Mouse (Mus musculus) heart, postnatal 0 days (tissue): ENCODE measurements around the gene Stx17. TPM values are rescaled to one million over a fixed set of nuclear protein-coding genes. Genes with fewer than 3 reads are reported as not detected.

Source experiments
- ATAC-seq: fragments of 200-750 bp; cut with Nextera tagmentation; 2 replicates; pipeline ENCODE4 v1.8.0; 2017; ENCODE audit warnings: low read depth, moderate number of reproducible peaks, moderate library complexity; ENCODE audit not compliant: insufficient read depth
- DNase-seq: peaks from one replicate; pipeline ENCODE4 v3.0.0-alpha.2; 2016; ENCODE audit warnings: low spot score
- H3K27ac ChIP-seq: fragments of 300-500 bp; sonication (generic); 2 replicates; pipeline ENCODE4 v1.5.1; 2014; ENCODE audit warnings: low read depth, mild to moderate bottlenecking
- H3K27me3 ChIP-seq: fragments of 300-500 bp; sonication (generic); 2 replicates; pipeline ENCODE4 v1.6.1; 2014; ENCODE audit warnings: low read length, mixed read lengths; ENCODE audit not compliant: control insufficient read depth, insufficient read depth
- H3K36me3 ChIP-seq: fragments of 300-500 bp; sonication (generic); replicated peaks from 2 replicates; pipeline ENCODE4 v1.6.1; 2014; ENCODE audit warnings: low read length, mixed read lengths; ENCODE audit not compliant: control insufficient read depth, insufficient read depth
- H3K4me1 ChIP-seq: fragments of 300-500 bp; sonication (generic); 2 replicates; pipeline ENCODE4 v1.6.1; 2014; ENCODE audit warnings: antibody characterized with exemption; ENCODE audit not compliant: control insufficient read depth, insufficient read depth
- H3K4me2 ChIP-seq: fragments of 300-500 bp; sonication (generic); 2 replicates; pipeline ENCODE4 v1.6.1; 2014; ENCODE audit warnings: low read depth, mild to moderate bottlenecking, low read length, moderate library complexity
- H3K4me3 ChIP-seq: fragments of 300-500 bp; sonication (generic); 2 replicates; pipeline ENCODE4 v1.5.1; 2014; ENCODE audit warnings: low read depth, low read length
- H3K9ac ChIP-seq: fragments of 300-500 bp; sonication (generic); replicated peaks from 2 replicates; pipeline ENCODE4 v1.6.1; 2014; ENCODE audit warnings: low read depth, low read length, mixed read lengths
- H3K9me3 ChIP-seq: fragments of 300-500 bp; sonication (generic); replicated peaks from 2 replicates; pipeline ENCODE4 v1.6.1; 2016; ENCODE audit warnings: low read length; ENCODE audit not compliant: control insufficient read depth
- CTCF ChIP-seq: IDR thresholded peaks from 2 replicates; pipeline ENCODE4 v1.5.1; 2016; ENCODE audit warnings: antibody characterized with exemption, control low read depth, low read depth
- EP300 ChIP-seq: IDR thresholded peaks from 2 replicates; pipeline ENCODE4 v1.6.1; 2016; ENCODE audit warnings: antibody characterized with exemption, low read depth
- WGBS: fragments of 180-500 bp; shearing (Covaris S2); extraction: QIAGEN DNeasy Blood & Tissue Kit; methylation state at CpG from one replicate; pipeline ENCODE4 v1.1.7; 2014; 5-methylcytosine and 5-hydroxymethylcytosine counted together
- polyA plus RNA-seq: library from polyadenylated mRNA; unstranded; fragments of >200 nt; fragmentation: Nextera tagmentation; extraction: Ambion mirVana; gene quantifications from 2 replicates; pipeline ENCODE4 v1.2.1, GENCODE M21; 2015
- total RNA-seq: library from RNA; depleted of rRNA; stranded (reverse); fragments of >200 nt; gene quantifications from 2 replicates; pipeline ENCODE4 v1.2.3, GENCODE M21; 2014; ENCODE audit warnings: low replicate concordance

The Stx17 gene
- total and polyA plus RNA-seq, 2 experiments from 2014 or later: 8.3 to 22.9 TPM

DNA sequence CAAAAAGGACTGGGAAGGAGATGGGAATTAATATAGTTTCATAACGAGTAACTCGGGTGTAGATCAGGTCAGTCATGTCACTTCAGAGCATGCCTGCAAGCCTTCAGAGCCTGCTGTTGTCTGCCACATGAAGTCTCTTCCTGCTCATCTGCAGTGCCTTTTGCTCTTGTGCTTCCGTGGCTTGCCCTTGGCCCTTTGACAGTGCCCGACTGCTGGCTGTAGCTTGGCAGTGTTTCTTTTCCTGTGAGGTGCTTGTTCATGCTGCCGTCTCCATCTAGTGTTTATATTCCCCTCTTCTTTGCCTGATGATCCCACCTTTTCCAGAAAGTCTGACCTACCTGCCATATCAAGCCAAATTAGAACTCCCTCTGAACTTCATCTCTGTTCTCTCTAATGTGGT is 39.1 kb downstream of the Stx17 start:
- Histone ChIP-seq H3K9me3 (no peaks in the 10 kb centered on the region), H3K27ac (no peak overlapping the region), H3K4me1 (no peaks in the 10 kb centered on the region), H3K4me2 (no peak overlapping the region), H3K27me3 (no peaks in the 10 kb centered on the region), H3K36me3 (peaks cover 35% of the 10 kb centered on the region), H3K4me3 (no peak overlapping the region), H3K9ac (no peak overlapping the region)
- DNase-seq (no peak), ATAC-seq (no peak)
- TF ChIP-seq CTCF: no peak
- no peak for TF ChIP-seq EP300
- whole genome bisulfite sequencing: 63% methylated on average over 5 of the region's 5 CpGs

DNA sequence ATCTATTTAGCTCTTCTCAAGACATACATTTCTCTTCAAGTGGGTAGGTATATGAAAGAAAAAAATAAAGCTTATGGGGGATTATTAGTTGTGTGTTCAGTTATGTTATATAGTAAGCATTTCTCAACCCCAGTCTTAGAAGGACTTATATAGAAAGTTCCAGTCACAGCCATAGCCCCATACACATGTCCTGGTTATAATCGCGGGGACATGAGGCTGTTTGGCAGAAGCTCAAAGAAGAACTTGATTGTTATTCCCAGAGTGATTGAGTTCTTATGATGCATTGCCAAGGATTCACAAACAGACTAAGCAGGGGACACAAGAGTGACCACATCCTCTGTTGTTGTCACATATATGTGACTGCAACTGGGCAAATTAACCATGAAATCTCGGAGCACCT is 51.0 kb downstream of the Stx17 start:
- Histone ChIP-seq H3K9ac (no peak overlapping the region), H3K36me3 (no peaks in the 10 kb centered on the region; the same call in 1 of the 2 replicates), H3K9me3 (0 out of 2 replicates have a peak, but pooled peaks cover 4% of the 10 kb centered on the region), H3K27ac (no peak overlapping the region), H3K4me1 (no peaks in the 10 kb centered on the region), H3K4me2 (no peak overlapping the region), H3K27me3 (no peaks in the 10 kb centered on the region), H3K4me3 (no peak overlapping the region)
- DNase-seq (no peak), ATAC-seq (no peak)
- WGBS: 87% methylated on average over 3 of the region's 3 CpGs
- no peak for TF ChIP-seq EP300
- TF ChIP-seq CTCF: no peak

DNA sequence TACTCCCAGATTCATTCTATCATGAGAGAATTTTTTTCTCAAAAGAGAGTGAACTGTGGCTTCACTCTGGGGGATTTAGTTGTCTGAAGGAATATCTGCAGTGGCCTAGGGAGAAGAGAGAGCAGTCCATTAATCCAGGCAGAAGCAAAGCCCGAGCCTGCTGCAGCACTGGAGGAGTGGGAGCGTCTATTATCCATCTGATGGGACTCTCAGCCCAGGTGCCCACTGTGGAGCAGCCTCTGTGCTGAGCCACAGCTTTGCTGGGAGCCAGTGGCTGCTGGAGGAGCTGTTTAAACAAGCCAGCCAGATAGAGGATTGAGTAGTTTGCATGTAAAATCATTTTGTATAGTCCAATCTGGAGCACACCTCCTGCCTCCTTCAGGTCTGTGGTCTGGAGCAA is 56.2 kb downstream of the Stx17 start:
- no peak for TF ChIP-seq CTCF
- Histone ChIP-seq H3K4me3 (no peak overlapping the region), H3K36me3 (peaks cover 27% of the 10 kb centered on the region), H3K9me3 (0 out of 2 replicates have a peak, but pooled peaks cover 4% of the 10 kb centered on the region), H3K4me2 (no peak overlapping the region), H3K4me1 (no peaks in the 10 kb centered on the region), H3K27me3 (no peaks in the 10 kb centered on the region), H3K9ac (no peak overlapping the region), H3K27ac (no peak overlapping the region)
- DNase-seq (no peak), ATAC-seq (no peak)
- WGBS: 37% methylated on average over 2 of the region's 2 CpGs

DNA sequence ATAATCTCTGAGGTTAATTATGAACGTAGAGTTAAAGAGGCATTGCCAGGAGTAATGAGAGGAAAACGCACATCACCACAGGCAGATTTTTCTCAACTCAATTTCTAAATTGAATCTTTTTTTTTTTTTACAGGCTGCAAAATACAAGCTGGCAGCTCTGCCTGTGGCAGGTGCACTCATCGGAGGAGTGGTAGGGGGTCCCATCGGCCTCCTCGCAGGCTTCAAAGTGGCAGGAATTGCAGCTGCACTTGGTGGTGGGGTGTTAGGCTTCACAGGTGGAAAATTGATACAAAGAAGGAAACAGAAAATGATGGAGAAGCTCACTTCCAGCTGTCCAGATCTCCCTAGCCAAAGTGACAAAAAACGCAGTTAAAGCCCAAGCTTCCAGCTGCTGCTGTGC is 56.7 kb downstream of the Stx17 start:
- Histone ChIP-seq H3K36me3 (peaks cover 27% of the 10 kb centered on the region), H3K27ac (no peak overlapping the region), H3K9me3 (0 out of 2 replicates have a peak, but pooled peaks cover 4% of the 10 kb centered on the region), H3K4me1 (no peaks in the 10 kb centered on the region), H3K27me3 (no peaks in the 10 kb centered on the region), H3K4me2 (no peak overlapping the region), H3K9ac (no peak overlapping the region), H3K4me3 (no peak overlapping the region)
- 82% methylated on average over 6 of the region's 6 CpGs for WGBS
- ATAC-seq: no peak
- DNase-seq: no peak
- TF ChIP-seq CTCF: no peak
- TF ChIP-seq EP300: no peak

DNA sequence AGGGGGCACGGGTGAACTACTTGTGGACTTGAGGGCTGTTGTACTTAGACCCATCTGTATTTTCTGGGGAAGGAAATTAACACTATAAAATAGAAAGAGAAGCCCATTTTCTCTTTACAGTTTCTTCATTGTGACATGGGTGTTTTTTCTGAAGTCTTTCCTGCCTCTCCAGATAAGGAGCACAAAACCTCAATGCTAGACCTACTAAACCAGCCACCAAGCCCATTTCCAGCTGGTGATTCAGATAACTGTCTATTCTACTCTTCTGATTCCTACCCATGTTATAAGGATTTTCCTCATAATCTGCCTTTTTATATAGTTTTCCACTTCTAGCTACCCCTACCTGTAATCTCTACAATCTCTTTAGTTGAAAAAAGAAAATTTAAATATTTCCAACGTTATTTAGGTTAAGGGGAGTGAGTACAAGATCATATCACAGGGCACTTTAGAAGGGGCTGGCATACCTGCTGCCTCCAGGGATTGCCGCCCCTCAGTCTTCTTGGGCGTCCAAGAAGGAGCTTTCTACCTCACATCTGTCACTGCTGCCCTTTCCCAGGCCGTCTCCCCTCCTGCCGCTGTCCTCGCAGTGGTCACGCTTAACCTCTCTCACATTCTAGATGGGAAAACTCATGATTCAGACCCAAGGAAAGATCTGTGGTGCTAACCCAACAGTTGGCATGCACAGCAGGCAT is 57.5 kb downstream of the Stx17 start:
- Histone ChIP-seq H3K4me1 (no peaks in the 10 kb centered on the region), H3K27ac (no peak overlapping the region), H3K9ac (no peak overlapping the region), H3K4me2 (no peak overlapping the region), H3K27me3 (no peaks in the 10 kb centered on the region), H3K36me3 (peaks cover 27% of the 10 kb centered on the region), H3K9me3 (0 out of 2 replicates have a peak, but pooled peaks cover 4% of the 10 kb centered on the region), H3K4me3 (no peak overlapping the region)
- WGBS: 84% methylated on average over 8 of the region's 8 CpGs
- no peak for DNase-seq
- no peak for ATAC-seq
- TF ChIP-seq CTCF: no peak
- TF ChIP-seq EP300: no peak

DNA sequence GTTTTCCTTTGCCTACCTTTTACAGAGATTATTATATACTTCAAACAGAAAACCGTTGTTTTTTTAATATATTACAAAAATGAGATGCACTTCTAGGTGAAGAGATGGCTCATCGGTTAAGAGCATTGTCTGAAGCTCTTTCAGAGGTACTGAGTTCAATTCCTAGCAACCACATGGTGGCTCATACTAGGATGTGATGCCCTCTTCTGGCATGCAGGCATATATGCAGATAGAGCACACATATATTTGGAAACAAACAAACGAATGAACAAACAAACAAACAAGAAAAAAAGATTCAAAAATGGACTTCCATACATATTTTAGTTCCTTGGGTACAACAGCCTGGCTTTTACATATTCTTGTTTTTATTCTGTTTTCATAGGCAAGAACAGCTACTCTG is 73.2 kb downstream of the Stx17 start:
- no peak overlapping the region for H3K4me2 ChIP-seq
- DNase-seq (no peak), ATAC-seq (no peak)
- H3K9me3 ChIP-seq: no peaks in the 10 kb centered on the region
- no peak overlapping the region for H3K27ac ChIP-seq
- WGBS: 88% methylated on average over 3 of the region's 3 CpGs
- H3K4me1 ChIP-seq: no peaks in the 10 kb centered on the region
- H3K27me3 ChIP-seq: no peaks in the 10 kb centered on the region
- H3K4me3 ChIP-seq: no peak overlapping the region
- TF ChIP-seq CTCF (peak; percentile 40; the same call in 1 of the 2 replicates), EP300 (no peak)
- no peak overlapping the region for H3K9ac ChIP-seq
- H3K36me3 ChIP-seq: peaks cover 22% of the 10 kb centered on the region
